Mouse (Mus musculus): Measurements from ENCODE around the gene Wnt4. TPM values are rescaled to one million over a fixed set of nuclear protein-coding genes. Genes with fewer than 3 reads are reported as not detected.

Wnt4 gene
- total RNA-seq (2021) (under 1 TPM; 0.23 to 0.25 TPM), polyA plus RNA-seq (2012; rRNA removed) (0.26 and 0.47 TPM in 2 replicates)
- long read RNA-seq, partial matches to known transcripts: 0 of 1 reads
- long read RNA-seq, other reads (novel, unspliced or antisense): 1 of 1 reads

- WGBS: 12% methylated on average over 37 of the region's 45 CpGs
- H3K9ac ChIP-seq (ENCODE audit: low read depth, low read length): peak within 1 kb of the TSS; percentile 39
- H3K27me3 ChIP-seq (ENCODE audit: control insufficient read depth, insufficient read depth, low read length): peaks cover 8% of the 10 kb centered on the region
- H3K79me2 ChIP-seq (replicated peaks; ENCODE audit: control insufficient read depth, insufficient read depth, low read length): no peaks in the 10 kb centered on the region
- no peak within 1 kb of the TSS for H3K27ac ChIP-seq
- TF ChIP-seq POLR2A (IDR thresholded peaks at IDR 0.05; ENCODE audit: insufficient read depth, low read depth, low read length): no peak
- peak; percentile 30 for TF ChIP-seq CTCF (IDR thresholded peaks at IDR 0.05)
- no peak for TF ChIP-seq EP300 (IDR thresholded peaks at IDR 0.05; ENCODE audit: insufficient read depth, low read depth, low read length)
- peaks cover 1% of the 10 kb centered on the region; the same call in 1 of the 2 replicates for H3K4me1 ChIP-seq (ENCODE audit: control insufficient read depth, insufficient read depth, low read length)
- H3K36me3 ChIP-seq (ENCODE audit: control insufficient read depth, insufficient read depth, low read length): no peaks in the 10 kb centered on the region
- peak; percentile 65 to 66 for DNase-seq
- intact Hi-C loops (cut with DNase I): no loop called here
- H3K4me3 ChIP-seq: peak within 1 kb of the TSS; percentile 38
Observed at GRCm38 (mm10) chr4:137277166-137277513, at the start of gene Wnt4. Gene Wnt4 (plus strand): TSS chr4:137277489.

GRCm38 (mm10) chr4:137228566-137229115 lies 48.6 kb upstream of the Wnt4 start:
- no peaks in the 10 kb centered on the region for H3K36me3 ChIP-seq (ENCODE audit: control insufficient read depth, insufficient read depth, low read length)
- H3K27me3 ChIP-seq (ENCODE audit: control insufficient read depth, insufficient read depth, low read length): no peaks in the 10 kb centered on the region
- intact Hi-C loops (cut with DNase I): no loop called here
- H3K79me2 ChIP-seq (replicated peaks; ENCODE audit: control insufficient read depth, insufficient read depth, low read length): no peaks in the 10 kb centered on the region
- TF ChIP-seq EP300 (IDR thresholded peaks at IDR 0.05; ENCODE audit: insufficient read depth, low read depth, low read length) (no peak), CTCF (IDR thresholded peaks at IDR 0.05) (no peak), POLR2A (IDR thresholded peaks at IDR 0.05; ENCODE audit: insufficient read depth, low read depth, low read length) (no peak)
- no peak overlapping the region for H3K27ac ChIP-seq
- H3K4me3 ChIP-seq: no peak overlapping the region
- 77% methylated on average over 15 of the region's 15 CpGs for WGBS
- DNase-seq: peak in 1 of 2 experiments; percentile 23
- no peak overlapping the region for H3K9ac ChIP-seq (ENCODE audit: low read depth, low read length)
- no peaks in the 10 kb centered on the region for H3K4me1 ChIP-seq (ENCODE audit: control insufficient read depth, insufficient read depth, low read length)

- no peak overlapping the region for H3K27ac ChIP-seq
- intact Hi-C loops (cut with DNase I): no loop called here
- H3K9ac ChIP-seq (ENCODE audit: low read depth, low read length): no peak overlapping the region
- H3K4me3 ChIP-seq: no peak overlapping the region
- peak; percentile 60 to 65 for DNase-seq
- H3K79me2 ChIP-seq (replicated peaks; ENCODE audit: control insufficient read depth, insufficient read depth, low read length): no peaks in the 10 kb centered on the region
- no peaks in the 10 kb centered on the region for H3K4me1 ChIP-seq (ENCODE audit: control insufficient read depth, insufficient read depth, low read length)
- TF ChIP-seq POLR2A (IDR thresholded peaks at IDR 0.05; ENCODE audit: insufficient read depth, low read depth, low read length) (no peak), CTCF (IDR thresholded peaks at IDR 0.05) (no peak), EP300 (IDR thresholded peaks at IDR 0.05; ENCODE audit: insufficient read depth, low read depth, low read length) (no peak)
- 45% methylated on average over 16 of the region's 16 CpGs for WGBS
- no peaks in the 10 kb centered on the region for H3K36me3 ChIP-seq (ENCODE audit: control insufficient read depth, insufficient read depth, low read length)
- H3K27me3 ChIP-seq (ENCODE audit: control insufficient read depth, insufficient read depth, low read length): no peaks in the 10 kb centered on the region
Observed at GRCm38 (mm10) chr4:137231494-137232470, 45.5 kb upstream of the Wnt4 start.

GRCm38 (mm10) chr4:137233632-137234031 lies 43.7 kb upstream of the Wnt4 start:
- Histone ChIP-seq H3K27me3 (ENCODE audit: control insufficient read depth, insufficient read depth, low read length) (no peaks in the 10 kb centered on the region), H3K79me2 (replicated peaks; ENCODE audit: control insufficient read depth, insufficient read depth, low read length) (no peaks in the 10 kb centered on the region), H3K4me1 (ENCODE audit: control insufficient read depth, insufficient read depth, low read length) (no peaks in the 10 kb centered on the region), H3K4me3 (no peak overlapping the region), H3K27ac (no peak overlapping the region), H3K36me3 (ENCODE audit: control insufficient read depth, insufficient read depth, low read length) (no peaks in the 10 kb centered on the region), H3K9ac (ENCODE audit: low read depth, low read length) (no peak overlapping the region)
- 69% methylated on average over 5 of the region's 5 CpGs for WGBS
- DNase-seq: no peak
- intact Hi-C loops (cut with DNase I): no loop called here
- TF ChIP-seq POLR2A (IDR thresholded peaks at IDR 0.05; ENCODE audit: insufficient read depth, low read depth, low read length) (no peak), EP300 (IDR thresholded peaks at IDR 0.05; ENCODE audit: insufficient read depth, low read depth, low read length) (no peak), CTCF (IDR thresholded peaks at IDR 0.05) (no peak)

GRCm38 (mm10) chr4:137234444-137234843 lies 42.8 kb upstream of the Wnt4 start:
- intact Hi-C loops (cut with DNase I): no loop called here
- no peak overlapping the region for H3K27ac ChIP-seq
- H3K27me3 ChIP-seq (ENCODE audit: control insufficient read depth, insufficient read depth, low read length): no peaks in the 10 kb centered on the region
- H3K4me3 ChIP-seq: no peak overlapping the region
- no peaks in the 10 kb centered on the region for H3K36me3 ChIP-seq (ENCODE audit: control insufficient read depth, insufficient read depth, low read length)
- H3K9ac ChIP-seq (ENCODE audit: low read depth, low read length): no peak overlapping the region
- WGBS: 73% methylated on average over 2 of the region's 2 CpGs
- TF ChIP-seq POLR2A (IDR thresholded peaks at IDR 0.05; ENCODE audit: insufficient read depth, low read depth, low read length): no peak
- no peak for TF ChIP-seq EP300 (IDR thresholded peaks at IDR 0.05; ENCODE audit: insufficient read depth, low read depth, low read length)
- TF ChIP-seq CTCF (IDR thresholded peaks at IDR 0.05): no peak
- no peaks in the 10 kb centered on the region for H3K4me1 ChIP-seq (ENCODE audit: control insufficient read depth, insufficient read depth, low read length)
- H3K79me2 ChIP-seq (replicated peaks; ENCODE audit: control insufficient read depth, insufficient read depth, low read length): no peaks in the 10 kb centered on the region
- DNase-seq: no peak
